Mouse (Mus musculus): ENCODE results near the gene Gm7682. TPM values are rescaled to one million over a fixed set of nuclear protein-coding genes. Genes with fewer than 3 reads are reported as not detected.

The Gm7682 gene
- not detected in 2 replicates for polyA plus RNA-seq (2015; fragmentation: Nextera tagmentation; extraction: Ambion mirVana)

DNA sequence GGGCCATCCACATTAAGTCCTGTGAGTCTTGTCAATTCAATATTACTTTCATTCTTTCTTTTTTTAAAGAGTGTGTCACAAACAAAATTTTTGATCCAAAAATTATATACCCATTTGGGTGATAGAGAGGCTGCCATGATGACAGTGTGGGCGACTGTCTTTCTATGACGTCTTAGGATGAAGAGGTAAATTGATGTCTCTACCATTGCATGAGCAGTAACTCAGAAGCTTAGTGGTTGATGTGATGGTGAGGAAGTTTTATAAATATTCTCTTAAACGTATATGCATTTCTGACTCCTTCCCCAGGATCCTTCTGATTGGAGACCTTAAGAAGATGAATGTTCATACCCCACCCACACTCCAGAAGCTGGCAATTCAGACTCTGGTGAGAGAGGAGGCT is at the start of gene Gm7682:
Gene Gm7682 (plus strand): TSS at position 301 of the 400 bp plus-strand sequence.

Other genes with a start within 250 kb of the Gm7682 start
- gene Gm3106, start 227.8 kb upstream of the Gm7682 start, polyA plus RNA-seq (2015; fragmentation: Nextera tagmentation; extraction: Ambion mirVana) = not detected in 2 replicates
- gene A430089I19Rik, start 139.0 kb upstream of the Gm7682 start, polyA plus RNA-seq (2015; fragmentation: Nextera tagmentation; extraction: Ambion mirVana) = not detected in 2 replicates
- not detected in 2 replicates for gene Gm6502, start 131.3 kb upstream of the Gm7682 start, polyA plus RNA-seq (2015; fragmentation: Nextera tagmentation; extraction: Ambion mirVana)
- not detected in 2 replicates for gene AA792892, start 106.0 kb upstream of the Gm7682 start, polyA plus RNA-seq (2015; fragmentation: Nextera tagmentation; extraction: Ambion mirVana)
- gene Gm3139, start 80.5 kb downstream of the Gm7682 start, polyA plus RNA-seq (2015; fragmentation: Nextera tagmentation; extraction: Ambion mirVana) = not detected in 2 replicates
- not detected in 2 replicates for gene Gm3147, start 170.6 kb downstream of the Gm7682 start, polyA plus RNA-seq (2015; fragmentation: Nextera tagmentation; extraction: Ambion mirVana)
- not detected in 2 replicates for gene Gm6509, start 178.2 kb downstream of the Gm7682 start, polyA plus RNA-seq (2015; fragmentation: Nextera tagmentation; extraction: Ambion mirVana)
- not detected in 2 replicates for gene Gm6205, start 202.6 kb downstream of the Gm7682 start, polyA plus RNA-seq (2015; fragmentation: Nextera tagmentation; extraction: Ambion mirVana)